Mouse (Mus musculus): ENCODE data around the gene Tctex1d1. TPM values are rescaled to one million over a fixed set of nuclear protein-coding genes. Genes with fewer than 3 reads are reported as not detected.

The Tctex1d1 gene
- total and polyA plus RNA-seq, 3 experiments, result not detected

GRCm38 (mm10) chr4:102969599-102969998 is 8.8 kb upstream of the Tctex1d1 start:
- H3K36me3 ChIP-seq (ENCODE audit: control insufficient read depth in 1 of 2, insufficient read depth in 2 of 2, low read length in 2 of 2), result no peaks in the 10 kb centered on the region
- H3K79me2 ChIP-seq (ENCODE audit: control insufficient read depth, insufficient read depth, low read length, poor library complexity), result no peaks in the 10 kb centered on the region
- H3K9me3 ChIP-seq (replicated peaks; ENCODE audit: insufficient read depth, low read length), result no peaks in the 10 kb centered on the region
- H3K4me1 ChIP-seq (ENCODE audit: control insufficient read depth in 1 of 2, insufficient read depth in 2 of 2, low read length in 2 of 2), result no peaks in the 10 kb centered on the region
- no peak for DNase-seq (ENCODE audit: low read depth, low spot score)
- H3K4me3 ChIP-seq (ENCODE audit: control insufficient read depth in 1 of 2, insufficient read depth in 1 of 2, low read depth in 2 of 2, low read length in 2 of 2), result no peak overlapping the region
- no peaks in the 10 kb centered on the region for H3K27me3 ChIP-seq (ENCODE audit: control insufficient read depth in 1 of 2, insufficient read depth in 2 of 2, low read length in 2 of 2)
- H3K27ac ChIP-seq (ENCODE audit: control insufficient read depth, low read depth, low read length), result no peak overlapping the region
- TF ChIP-seq ZNF384 (IDR thresholded peaks at IDR 0.05; ENCODE audit: low read depth, low read length), result no peak
- no peak for TF ChIP-seq SIN3A (IDR thresholded peaks at IDR 0.05; ENCODE audit: low read length)
- TF ChIP-seq TAL1 (IDR thresholded peaks at IDR 0.05; ENCODE audit: low read length), result no peak
- TF ChIP-seq CHD2 (IDR thresholded peaks at IDR 0.05; ENCODE audit: low read length), result no peak
- TF ChIP-seq MAX (IDR thresholded peaks at IDR 0.05; ENCODE audit: low read length), result no peak
- TF ChIP-seq POLR2AphosphoS2 (IDR thresholded peaks at IDR 0.05; ENCODE audit: low read length), result no peak
- no peak for TF ChIP-seq TBP (IDR thresholded peaks at IDR 0.05; ENCODE audit: low read depth, low read length)
- TF ChIP-seq ZC3H11A (IDR thresholded peaks at IDR 0.05; ENCODE audit: low read depth, low read length), result no peak
- TF ChIP-seq POLR2AphosphoS5 (IDR thresholded peaks at IDR 0.05; ENCODE audit: borderline replicate concordance, low read depth, low read length), result no peak
- TF ChIP-seq ZMIZ1 (IDR thresholded peaks at IDR 0.05; ENCODE audit: low read depth, low read length), result no peak
- no peak for TF ChIP-seq ETS1 (IDR thresholded peaks at IDR 0.05; ENCODE audit: low read depth, low read length)
- no peak for TF ChIP-seq RAD21 (IDR thresholded peaks at IDR 0.05; ENCODE audit: low read depth, low read length)
- TF ChIP-seq MYB (IDR thresholded peaks at IDR 0.05; ENCODE audit: low read depth, low read length), result no peak
- TF ChIP-seq NELFE (IDR thresholded peaks at IDR 0.05; ENCODE audit: low read depth, low read length), result no peak
- no peak for TF ChIP-seq NRF1 (IDR thresholded peaks at IDR 0.05; ENCODE audit: insufficient read depth, low read depth, low read length, poor library complexity, severe bottlenecking)
- TF ChIP-seq SMC3 (IDR thresholded peaks at IDR 0.05; ENCODE audit: low read depth, low read length), result no peak
- no peak for TF ChIP-seq KAT2A (conservative IDR thresholded peaks at IDR 0.05; ENCODE audit: low read depth, low read length)
- H3K9ac ChIP-seq (ENCODE audit: control insufficient read depth, low read depth, low read length, poor library complexity, severe bottlenecking), result no peak overlapping the region

GRCm38 (mm10) chr4:102971159-102971558 is 7.2 kb upstream of the Tctex1d1 start:
- no peaks in the 10 kb centered on the region for H3K9me3 ChIP-seq (replicated peaks; ENCODE audit: insufficient read depth, low read length)
- no peak for DNase-seq (ENCODE audit: low read depth, low spot score)
- H3K79me2 ChIP-seq (ENCODE audit: control insufficient read depth, insufficient read depth, low read length, poor library complexity), result no peaks in the 10 kb centered on the region
- no peak overlapping the region for H3K27ac ChIP-seq (ENCODE audit: control insufficient read depth, low read depth, low read length)
- H3K36me3 ChIP-seq (ENCODE audit: control insufficient read depth in 1 of 2, insufficient read depth in 2 of 2, low read length in 2 of 2), result no peaks in the 10 kb centered on the region
- no peak overlapping the region for H3K9ac ChIP-seq (ENCODE audit: control insufficient read depth, low read depth, low read length, poor library complexity, severe bottlenecking)
- H3K4me1 ChIP-seq (ENCODE audit: control insufficient read depth in 1 of 2, insufficient read depth in 2 of 2, low read length in 2 of 2), result no peaks in the 10 kb centered on the region
- no peak for TF ChIP-seq GATA1 (IDR thresholded peaks at IDR 0.05; ENCODE audit: low read depth, low read length)
- TF ChIP-seq MAX (IDR thresholded peaks at IDR 0.05; ENCODE audit: low read length), result no peak
- no peak for TF ChIP-seq KAT2A (conservative IDR thresholded peaks at IDR 0.05; ENCODE audit: low read depth, low read length)
- TF ChIP-seq ZNF384 (IDR thresholded peaks at IDR 0.05; ENCODE audit: low read depth, low read length), result no peak
- TF ChIP-seq TAL1 (IDR thresholded peaks at IDR 0.05; ENCODE audit: low read length), result no peak
- TF ChIP-seq RCOR1 (IDR thresholded peaks at IDR 0.05; ENCODE audit: low read depth, low read length), result no peak
- TF ChIP-seq JUND (IDR thresholded peaks at IDR 0.05; ENCODE audit: low read depth, low read length), result no peak
- no peak for TF ChIP-seq ZC3H11A (IDR thresholded peaks at IDR 0.05; ENCODE audit: low read depth, low read length)
- TF ChIP-seq UBTF (IDR thresholded peaks at IDR 0.05; ENCODE audit: borderline replicate concordance, insufficient read depth, low read depth, low read length), result no peak
- H3K27me3 ChIP-seq (ENCODE audit: control insufficient read depth in 1 of 2, insufficient read depth in 2 of 2, low read length in 2 of 2), result no peaks in the 10 kb centered on the region
- H3K4me3 ChIP-seq (ENCODE audit: control insufficient read depth in 1 of 2, insufficient read depth in 1 of 2, low read depth in 2 of 2, low read length in 2 of 2), result no peak overlapping the region
